Mouse (Mus musculus): ENCODE measurements around the gene Sema3d.

Sema3d gene

DNA sequence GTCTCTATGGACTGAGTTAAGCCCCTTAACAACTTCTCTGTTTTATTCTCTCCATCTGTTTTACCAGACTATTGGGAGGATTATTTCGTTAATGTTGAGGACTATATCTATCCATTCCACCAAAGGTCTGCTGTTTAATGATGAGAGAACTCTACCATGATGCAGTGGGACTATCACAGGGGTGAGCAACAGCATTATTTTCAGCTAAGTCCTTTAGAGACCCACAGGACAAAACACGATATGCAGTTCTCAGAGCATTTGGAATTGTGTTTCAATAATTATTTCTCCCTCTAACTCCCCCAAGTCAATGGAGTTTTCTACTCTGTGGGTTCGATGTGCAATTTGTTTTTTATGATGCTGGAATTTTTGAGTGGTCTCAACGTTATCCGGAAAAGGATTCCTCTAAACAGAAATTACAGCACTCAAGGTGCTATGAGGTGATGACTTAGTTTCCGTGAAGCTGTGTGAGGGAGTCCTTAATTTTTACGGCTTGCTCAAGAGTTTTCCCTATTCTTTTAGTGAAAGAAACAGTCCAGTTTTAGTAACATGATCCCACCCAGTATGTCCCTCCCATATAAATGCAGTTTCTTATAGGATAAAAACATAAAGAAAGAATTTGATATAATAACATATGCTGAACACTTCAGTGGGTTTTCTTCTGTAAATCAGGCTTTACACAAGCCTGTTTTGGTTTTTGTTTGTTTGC lies 254.7 kb downstream of the Sema3d start:
- 89% methylated on average over 7 of the region's 7 CpGs for WGBS

All from cerebral cortex, adult 2 months (tissue).